Mouse (Mus musculus) adrenal gland (tissue): ENCODE measurements around the gene Pank1.

Source experiments
- intact Hi-C: fragments of 180-260 bp; cut with DNase I; formaldehyde crosslinking; loops from one replicate; pipeline ENCODE4 v1.15.1; 2025

Pank1 gene

GRCm38 (mm10) chr19:34827916-34828635 lies 51.2 kb downstream of the Pank1 start:
- intact Hi-C loops: loop anchor here (5.0 kb wide), 2 partner anchors 49 to 94 kb away; partner anchors contain the start of genes Kif20b and Pank1

DNA sequence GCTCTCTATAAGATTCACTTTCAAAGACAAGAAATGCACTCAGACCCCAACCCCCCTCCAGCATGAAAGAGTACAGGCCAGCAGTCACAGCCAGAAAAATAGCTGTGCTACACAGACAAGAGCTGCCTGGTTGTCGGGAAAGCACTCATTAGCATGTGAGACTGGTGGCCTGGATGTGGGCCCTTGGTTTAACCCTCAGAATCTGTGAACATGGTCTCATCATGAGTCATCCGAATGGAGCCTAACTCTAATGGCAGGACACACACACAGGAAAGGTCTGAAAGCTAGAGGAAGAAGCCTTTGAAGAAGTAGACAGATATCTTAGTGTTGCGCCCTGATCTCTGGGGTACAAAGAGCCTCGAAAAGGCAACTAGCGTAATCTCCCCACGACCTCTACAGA lies 51.8 kb downstream of the Pank1 start:
- intact Hi-C loops: loop anchor here (5.0 kb wide), 2 partner anchors 50 to 95 kb away; partner anchors contain the start of genes Kif20b and Pank1

DNA sequence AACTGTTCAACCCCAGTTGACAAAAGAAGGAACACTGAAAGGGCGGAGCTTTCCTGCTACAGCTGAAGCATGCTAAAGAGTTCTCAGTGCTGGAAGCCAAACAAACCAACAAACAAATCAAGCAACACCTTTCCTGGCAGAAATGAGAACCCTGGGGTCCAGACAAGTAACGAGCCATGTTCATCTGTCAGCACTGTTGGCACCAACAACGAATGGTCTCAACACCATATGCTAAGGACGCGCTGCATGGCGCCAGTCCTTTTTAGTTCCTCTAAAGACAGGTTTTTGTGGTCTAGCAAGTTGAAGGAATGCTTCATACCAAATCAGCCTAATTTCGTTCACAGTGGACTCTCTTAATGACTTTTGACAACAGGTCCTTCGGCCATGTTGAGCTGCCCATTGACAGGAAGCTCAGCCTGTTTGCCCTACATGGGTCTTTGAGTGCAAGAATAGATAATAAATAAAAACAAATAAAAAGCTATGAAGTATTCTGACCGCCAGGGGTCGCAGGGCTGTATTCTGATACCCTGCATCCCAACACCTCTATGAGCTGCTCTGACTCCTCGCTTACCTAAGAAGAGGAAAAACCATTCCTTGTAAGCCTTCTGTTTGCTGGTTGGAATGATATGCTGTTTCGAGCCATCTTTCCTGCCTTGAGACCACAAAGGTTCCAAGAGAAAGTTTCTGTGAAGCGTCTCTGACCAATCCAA lies 53.2 kb downstream of the Pank1 start:
- intact Hi-C loops: loop anchor here (5.0 kb wide), 2 partner anchors 51 to 96 kb away; partner anchors contain the start of genes Kif20b and Pank1

- intact Hi-C loops: no loop called here
These were observed 59.6 kb downstream of the Pank1 start for GRCm38 (mm10) chr19:34819577-34820170.

- intact Hi-C loops: no loop called here
These were observed 63.9 kb downstream of the Pank1 start for GRCm38 (mm10) chr19:34815371-34815770.

- intact Hi-C loops: no loop called here
These were observed 64.6 kb downstream of the Pank1 start for GRCm38 (mm10) chr19:34814696-34815095.

DNA sequence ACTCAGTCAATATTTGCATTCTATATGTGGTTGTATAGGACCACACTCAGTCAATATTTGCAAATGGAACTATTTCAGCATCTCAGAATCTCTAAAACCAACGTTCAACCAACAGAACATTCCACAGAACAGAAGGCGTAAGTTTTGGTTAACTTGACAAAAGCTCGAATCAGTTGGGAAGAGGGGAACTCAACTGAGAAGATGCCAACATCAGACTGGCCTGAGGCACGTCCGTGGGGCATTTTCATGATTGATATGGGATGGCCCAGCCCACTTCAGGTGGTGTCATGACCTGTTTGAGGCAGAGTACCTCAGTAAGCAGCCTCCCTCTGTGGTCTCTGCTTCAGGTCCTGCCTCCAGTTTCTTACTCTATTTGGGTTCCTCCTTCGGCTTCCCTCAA lies 65.3 kb downstream of the Pank1 start:
- intact Hi-C loops: no loop called here

GRCm38 (mm10) chr19:34813533-34813932 lies 65.7 kb downstream of the Pank1 start:
- intact Hi-C loops: no loop called here

- intact Hi-C loops: no loop called here
These were observed 66.5 kb downstream of the Pank1 start for GRCm38 (mm10) chr19:34812711-34813110.

GRCm38 (mm10) chr19:34807173-34807572 lies 72.1 kb downstream of the Pank1 start:
- intact Hi-C loops: no loop called here

- intact Hi-C loops: no loop called here
These were observed 74.2 kb downstream of the Pank1 start for GRCm38 (mm10) chr19:34805071-34805470.

- intact Hi-C loops: no loop called here
These were observed 74.7 kb downstream of the Pank1 start for GRCm38 (mm10) chr19:34804531-34804930.

DNA sequence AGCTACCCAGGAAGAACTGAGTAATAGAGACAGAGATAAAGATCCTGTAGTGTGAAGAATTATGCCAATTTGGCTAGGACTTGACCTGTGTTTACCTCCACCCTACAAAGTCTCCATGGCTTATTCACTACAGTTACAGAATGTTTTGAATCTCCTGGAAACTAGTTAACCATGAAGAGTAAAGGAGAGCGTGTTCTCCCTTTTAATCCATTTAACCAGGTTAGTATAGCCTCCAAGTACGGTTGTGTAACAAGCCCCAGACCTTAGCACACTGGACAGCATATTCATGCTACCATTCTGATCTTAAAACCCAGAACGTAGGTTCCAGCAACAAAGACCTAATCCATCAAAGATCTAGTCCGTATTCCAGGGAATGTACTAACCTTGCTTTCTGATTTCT lies 75.9 kb downstream of the Pank1 start:
- intact Hi-C loops: no loop called here

DNA sequence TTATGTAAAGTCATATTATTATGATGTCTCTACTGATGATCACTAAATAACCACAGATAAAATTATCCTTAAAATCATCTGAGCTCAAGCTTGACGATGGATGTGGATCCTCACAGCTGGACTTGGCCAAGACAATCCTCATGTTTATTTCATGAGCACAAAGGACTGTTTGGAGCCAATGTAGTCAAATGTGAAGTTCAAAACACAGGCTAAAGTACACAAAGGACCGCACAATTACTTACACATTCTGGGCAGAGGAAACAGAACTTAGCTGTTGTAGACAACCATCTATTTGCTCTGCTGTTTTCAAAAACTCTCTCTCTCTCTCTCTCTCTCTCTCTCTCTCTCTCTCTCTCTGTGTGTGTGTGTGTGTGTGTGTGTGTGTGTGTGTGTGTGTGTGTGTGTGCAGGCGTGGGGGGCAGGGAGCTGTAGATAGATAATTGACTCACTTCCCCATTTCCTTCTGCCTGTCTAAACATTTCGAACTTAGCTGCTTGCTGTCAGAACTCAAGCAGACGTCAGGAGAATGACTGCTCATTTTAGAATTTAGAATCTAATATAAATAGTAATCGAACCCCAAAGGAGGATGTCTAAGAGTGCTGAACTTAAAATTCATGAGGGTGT lies 79.5 kb downstream of the Pank1 start:
- intact Hi-C loops: no loop called here

DNA sequence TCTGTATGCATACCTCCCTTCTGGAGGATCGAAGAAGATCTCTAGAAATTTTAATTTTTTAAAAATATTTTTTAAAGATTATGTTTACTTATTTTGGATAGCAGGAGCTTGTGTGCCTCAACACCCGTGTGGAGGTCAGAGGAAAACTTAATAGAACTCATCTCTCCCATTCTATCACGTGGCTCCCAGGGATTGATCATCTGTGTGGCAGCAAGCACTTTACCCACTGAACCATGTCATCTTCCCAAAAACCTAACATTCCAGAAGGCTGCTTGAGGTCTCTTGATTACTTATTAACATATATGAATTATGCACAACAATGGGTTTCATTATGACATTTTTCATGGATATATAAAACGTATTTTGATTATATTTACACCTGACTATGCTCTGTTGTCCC lies 82.9 kb downstream of the Pank1 start:
- intact Hi-C loops: no loop called here

DNA sequence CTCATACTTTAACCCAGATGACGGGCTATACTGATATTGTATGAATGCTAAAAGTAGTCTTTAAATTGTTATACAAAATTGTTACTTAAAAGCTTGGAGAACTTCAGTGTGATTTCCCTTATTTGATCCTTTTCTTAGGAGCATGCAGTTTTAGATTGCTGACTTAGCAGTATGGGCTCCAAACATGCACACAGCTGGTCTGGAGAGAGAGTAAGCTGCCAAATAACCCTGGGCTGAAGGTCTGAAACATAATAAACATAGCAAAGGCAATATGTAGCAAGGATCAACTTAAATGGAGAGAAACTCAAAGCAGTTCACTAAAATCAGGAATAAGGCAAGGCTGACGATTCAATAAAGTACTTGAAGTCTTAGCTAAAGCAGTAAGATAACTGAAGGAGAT lies 96.8 kb downstream of the Pank1 start:
- intact Hi-C loops: no loop called here

DNA sequence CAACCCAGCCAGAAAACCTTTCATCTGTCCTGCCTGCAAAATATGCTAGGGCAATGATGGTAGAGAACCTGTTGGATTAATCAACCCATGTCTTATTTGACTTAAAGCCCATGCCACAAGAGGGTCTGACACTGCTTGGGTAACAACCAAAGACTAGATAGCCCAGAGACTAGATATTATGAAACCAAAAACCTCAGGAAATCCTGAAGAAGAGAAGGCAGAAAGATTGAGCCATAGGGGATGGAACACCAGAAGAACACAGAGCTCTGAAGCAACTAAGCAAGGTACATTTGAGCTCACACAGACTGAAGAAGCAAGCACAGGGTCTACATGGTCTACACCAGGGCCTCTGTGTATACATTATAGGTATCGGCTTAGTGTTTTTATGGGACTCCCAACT lies 100.3 kb downstream of the Pank1 start:
- intact Hi-C loops: no loop called here

GRCm38 (mm10) chr19:34778098-34778497 lies 101.2 kb downstream of the Pank1 start:
- intact Hi-C loops: no loop called here

GRCm38 (mm10) chr19:34772775-34773174 lies 106.5 kb downstream of the Pank1 start:
- intact Hi-C loops: loop anchor here (1.0 kb wide), 2 partner anchors 87 to 106 kb away; no protein-coding TSS in a partner anchor

- intact Hi-C loops: no loop called here
These were observed 108.5 kb downstream of the Pank1 start for GRCm38 (mm10) chr19:34770764-34771163.

DNA sequence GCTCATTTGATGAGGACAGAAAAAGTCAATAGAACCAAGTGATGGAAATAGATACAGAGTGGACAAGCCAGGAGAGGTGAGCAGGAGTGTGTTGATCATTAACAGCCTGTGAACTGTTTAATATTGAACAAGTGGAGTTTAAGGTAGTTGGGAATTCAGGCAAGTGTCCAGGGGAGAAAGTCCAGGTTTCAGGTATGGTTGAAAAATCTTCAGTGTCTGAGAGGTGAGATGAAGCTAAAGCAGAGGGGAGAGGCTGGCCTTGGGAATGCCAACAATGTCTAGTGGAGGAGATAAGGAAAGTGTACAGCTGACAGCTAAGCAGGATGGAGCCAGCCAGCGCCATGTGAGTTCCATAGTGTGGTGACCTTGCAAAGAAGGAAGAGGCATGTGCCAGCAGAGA lies 120.5 kb downstream of the Pank1 start:
- intact Hi-C loops: no loop called here
